Mouse (Mus musculus) layer of hippocampus, postnatal 25 days (tissue): ENCODE data around the gene Psmd4. TPM values are rescaled to one million over a fixed set of nuclear protein-coding genes. Genes with fewer than 3 reads are reported as not detected.
"Not testable (repeated sequence)": the region's sequence is repeated elsewhere in the genome, so short reads cannot be mapped to it uniquely, and the experiment has no call there.

Experiments
- DNase-seq, 2 experiments: peaks; one replicate each; pipeline ENCODE4 v3.0.0; 2022; ENCODE audit warnings: mixed read lengths in 2 of 2, low spot score in 1 of 2; ENCODE audit errors: extremely low spot score in 1 of 2
- total RNA-seq, 2 experiments: library from RNA; stranded (reverse); gene quantifications; 2 replicates each; pipeline ENCODE4 v1.2.3; 2021

Gene Psmd4
- total RNA-seq, 2 experiments from 2014 or later, result 156 to 163 TPM

DNA sequence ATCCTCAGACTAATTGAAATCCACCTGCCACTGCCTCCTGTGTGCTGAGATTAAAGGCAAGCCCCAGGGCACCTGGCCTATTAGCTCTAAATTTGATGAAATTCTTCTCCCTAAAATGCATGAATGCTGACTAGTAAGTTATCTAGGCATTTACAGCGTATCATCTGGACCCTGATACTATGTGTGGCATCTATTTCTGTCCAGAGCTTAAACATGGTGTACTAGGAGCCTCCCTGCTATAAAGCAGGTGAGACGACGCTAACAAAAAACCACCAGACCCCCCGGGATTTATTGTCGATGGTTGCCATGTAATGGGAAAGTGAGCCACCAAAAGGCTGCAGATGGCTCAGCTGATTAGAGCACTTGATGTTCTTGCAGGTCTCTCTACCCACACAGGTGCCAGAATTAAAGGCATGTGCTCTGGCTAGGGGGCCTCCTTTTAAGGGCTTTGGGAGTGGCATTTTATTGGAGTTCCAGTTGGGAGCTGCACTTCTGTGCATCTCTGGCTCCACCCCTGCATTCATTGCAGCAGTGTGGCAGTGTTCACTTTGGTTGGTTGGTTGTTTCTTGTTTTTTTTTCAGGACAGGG lies 15.3 kb downstream of the Psmd4 start:
- DNase-seq, result peak in 1 of 2 experiments; percentile 13

DNA sequence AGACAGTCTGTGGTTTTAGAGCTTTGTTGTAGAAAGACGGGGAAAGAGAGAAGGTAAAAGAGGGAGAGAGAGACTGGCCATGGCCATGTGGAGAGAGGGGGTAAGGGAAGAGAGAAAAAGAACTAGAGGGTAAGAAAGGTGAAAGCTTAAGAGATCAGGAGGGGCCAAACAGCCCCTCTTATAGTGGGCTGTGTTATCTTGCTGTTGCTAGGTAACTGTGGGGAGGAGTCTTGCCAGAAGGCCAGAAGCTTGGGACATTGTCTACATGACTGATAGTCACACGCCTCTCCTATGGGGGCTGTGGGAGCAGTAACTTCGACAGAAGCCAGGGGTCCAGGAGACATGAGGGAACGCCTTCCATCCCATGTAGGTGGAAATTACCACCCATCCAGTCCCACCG lies 17.2 kb downstream of the Psmd4 start:
- no peak for DNase-seq

DNA sequence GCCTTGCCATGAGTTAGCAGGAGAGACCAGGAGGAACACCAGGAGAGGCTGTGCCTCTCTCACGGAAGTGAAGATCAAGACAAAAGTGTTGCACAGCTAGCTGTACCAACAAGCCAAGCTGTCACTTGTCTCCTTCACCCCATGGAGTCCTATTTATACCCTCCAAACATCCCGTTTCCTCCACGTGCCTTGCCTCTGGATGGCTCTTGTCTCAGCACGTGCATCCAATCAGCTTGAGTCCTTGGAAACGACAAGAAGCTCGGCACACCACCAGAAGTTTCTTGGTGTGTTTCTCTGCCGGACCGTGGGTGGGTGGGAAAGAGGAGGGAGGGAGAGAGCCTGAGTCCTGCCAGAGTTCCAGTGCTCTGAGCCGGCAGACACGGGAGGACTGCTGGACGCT lies 17.9 kb downstream of the Psmd4 start:
- DNase-seq, result no peak

DNA sequence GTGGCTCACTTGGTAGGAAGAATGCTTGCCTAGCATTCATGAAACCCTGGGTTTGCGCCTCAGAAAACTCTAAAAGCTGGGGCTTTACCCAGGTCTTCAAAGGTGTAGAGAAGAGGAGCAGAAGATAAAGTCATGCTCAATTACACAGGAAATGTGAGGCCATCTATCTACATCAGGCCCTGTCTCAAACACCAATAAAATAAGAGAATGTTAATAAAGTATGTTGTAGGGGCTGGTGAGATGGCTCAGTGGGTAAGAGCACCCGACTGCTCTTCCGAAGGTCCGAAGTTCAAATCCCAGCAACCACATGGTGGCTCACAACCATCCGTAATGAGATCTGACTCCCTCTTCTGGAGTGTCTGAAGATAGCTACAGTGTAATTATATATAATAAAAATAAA lies 21.5 kb downstream of the Psmd4 start:
- not testable (repeated sequence) for DNase-seq

DNA sequence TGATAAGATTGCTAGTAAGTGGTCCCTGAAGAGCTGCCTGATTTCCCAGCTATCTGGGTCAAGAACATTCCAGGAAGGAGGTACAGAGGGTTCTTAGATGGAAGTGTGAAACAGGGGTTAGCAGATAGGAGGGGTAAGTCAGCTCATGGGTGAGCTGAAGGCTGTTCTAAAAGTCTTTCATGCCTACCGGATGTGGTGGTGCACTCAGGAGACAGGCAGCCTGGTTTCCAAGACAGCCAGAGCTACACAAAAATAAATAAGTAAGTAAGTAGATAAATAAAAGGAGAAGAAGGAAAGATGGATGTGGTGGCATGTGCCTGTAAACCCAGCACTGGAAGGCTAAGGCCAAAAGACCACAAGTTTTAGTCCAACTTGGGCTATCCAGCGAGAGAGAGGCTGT lies 23.7 kb downstream of the Psmd4 start:
- no peak for DNase-seq

DNA sequence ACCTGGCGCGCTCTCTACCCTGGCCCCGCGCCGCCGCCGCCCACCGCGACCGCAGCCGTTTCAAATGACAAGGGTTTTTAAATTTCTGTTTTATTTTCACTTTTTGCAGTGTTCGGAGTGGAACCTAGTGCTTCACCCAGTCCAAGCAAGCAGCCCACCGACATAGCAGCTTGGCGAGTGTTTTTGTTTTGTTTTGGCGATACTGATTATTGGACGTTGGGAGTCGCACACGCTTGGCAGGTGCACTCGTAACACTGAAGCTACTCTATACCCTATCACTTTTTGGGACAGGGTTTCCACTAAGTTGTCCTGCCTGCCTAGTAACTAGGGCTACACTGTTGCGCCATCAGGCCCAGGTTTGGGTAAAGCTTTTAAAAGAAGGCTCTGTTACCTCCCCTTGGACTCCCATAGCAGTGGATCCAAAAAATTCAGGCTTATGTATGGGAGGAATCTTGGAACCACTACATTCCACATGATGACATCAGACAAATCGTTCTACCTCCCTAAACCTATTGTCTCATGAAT lies 25.8 kb downstream of the Psmd4 start:
- DNase-seq, result no peak

DNA sequence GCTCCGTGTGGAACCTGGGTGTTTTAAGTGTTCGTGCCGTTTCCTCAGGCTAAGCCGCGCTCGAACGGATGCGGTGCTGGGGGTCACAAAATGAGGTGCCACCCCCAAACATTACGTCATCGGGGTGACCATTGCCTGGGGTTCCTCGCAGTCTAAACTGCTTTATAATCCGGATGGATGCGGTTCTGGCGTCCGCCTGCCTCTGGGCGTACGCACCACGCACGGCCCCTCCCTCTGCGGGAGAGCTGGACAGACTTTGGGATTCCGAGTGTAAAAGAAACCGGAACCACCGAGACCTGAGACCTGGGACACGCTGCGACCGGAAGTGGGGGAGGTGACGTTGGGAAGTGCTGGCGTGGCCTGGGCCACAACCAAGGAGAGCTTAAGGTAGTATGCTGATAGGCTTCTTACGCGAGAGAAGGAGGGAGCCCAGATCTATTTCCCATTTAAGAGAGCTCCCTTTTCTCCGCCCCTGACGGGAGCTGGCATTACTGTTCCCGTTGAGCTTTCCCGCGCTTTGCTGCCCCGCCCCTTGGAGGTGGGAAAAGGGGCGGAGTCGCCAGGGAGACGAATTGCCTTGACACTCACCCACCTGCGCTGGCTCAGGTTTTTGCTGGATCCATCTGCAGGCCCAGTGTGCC lies 26.4 kb downstream of the Psmd4 start:
- DNase-seq, result peak; percentile 74 to 81

DNA sequence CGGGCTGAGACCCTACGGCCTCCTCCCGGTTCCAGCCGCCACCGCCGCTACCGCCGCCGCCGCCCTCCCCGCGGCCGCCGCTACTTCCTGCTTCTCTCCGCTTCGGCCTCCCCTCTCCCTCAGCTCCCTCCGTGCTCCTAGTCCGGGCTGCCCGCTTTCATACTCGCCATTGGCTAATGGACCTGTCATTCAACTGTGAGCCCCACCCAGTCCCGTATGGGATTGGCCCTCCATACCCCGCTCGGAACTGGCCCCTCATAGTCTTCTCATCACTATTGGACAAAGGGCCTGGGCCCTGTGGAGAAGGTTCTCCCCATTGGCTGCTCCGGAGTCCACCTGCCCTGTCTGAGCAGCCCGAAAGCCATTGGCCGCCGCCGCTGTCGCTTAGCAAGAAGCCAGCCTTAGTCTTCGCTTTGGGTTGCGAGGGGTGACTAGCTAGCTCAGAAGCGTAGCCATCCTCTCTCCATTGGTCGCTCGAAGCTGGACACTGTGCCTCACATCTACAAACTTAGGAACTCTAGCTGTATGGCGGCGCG lies 27.0 kb downstream of the Psmd4 start, which contains the start of gene Zfp687:
Zfp687 (minus strand) TSS at position 112 of the 536 bp plus-strand sequence.
- peak; percentile 98 to 99 for DNase-seq

DNA sequence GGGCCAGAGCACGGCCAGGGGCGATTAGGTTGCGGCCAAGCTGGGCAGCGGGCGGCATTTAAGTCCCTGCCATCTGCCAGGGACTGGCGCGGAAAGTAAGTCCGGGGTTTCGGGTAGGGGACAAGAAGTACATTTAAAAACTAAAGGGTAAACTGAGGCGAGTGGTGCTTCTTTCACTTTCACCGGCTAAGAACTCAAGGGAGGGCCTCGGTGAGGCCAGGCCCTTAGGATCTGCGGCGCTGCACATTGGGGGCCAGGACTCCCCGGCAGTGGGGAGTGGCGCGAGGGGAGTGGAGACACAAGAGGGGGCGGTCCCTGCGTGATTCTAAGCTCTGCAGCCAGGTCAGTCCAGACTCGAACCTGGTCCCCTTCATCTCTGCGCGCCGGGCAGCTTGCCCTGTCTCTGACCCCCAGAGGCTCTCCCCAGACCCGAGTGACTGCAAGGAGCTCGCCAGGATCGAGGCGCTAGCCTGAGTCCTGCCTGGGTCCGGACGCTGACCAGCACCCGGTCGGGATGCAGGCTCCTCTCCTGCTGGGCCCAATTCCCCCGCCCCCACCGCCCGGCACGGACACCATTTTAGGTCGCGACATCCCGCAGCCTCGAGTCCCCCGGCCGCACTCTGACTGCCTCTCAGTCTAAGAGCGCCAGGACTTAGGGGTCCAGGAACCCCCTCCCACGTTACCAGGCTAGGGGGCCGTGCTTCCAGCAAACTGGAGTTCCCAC lies 27.8 kb downstream of the Psmd4 start:
- peak in 1 of 2 experiments; percentile 20 for DNase-seq

DNA sequence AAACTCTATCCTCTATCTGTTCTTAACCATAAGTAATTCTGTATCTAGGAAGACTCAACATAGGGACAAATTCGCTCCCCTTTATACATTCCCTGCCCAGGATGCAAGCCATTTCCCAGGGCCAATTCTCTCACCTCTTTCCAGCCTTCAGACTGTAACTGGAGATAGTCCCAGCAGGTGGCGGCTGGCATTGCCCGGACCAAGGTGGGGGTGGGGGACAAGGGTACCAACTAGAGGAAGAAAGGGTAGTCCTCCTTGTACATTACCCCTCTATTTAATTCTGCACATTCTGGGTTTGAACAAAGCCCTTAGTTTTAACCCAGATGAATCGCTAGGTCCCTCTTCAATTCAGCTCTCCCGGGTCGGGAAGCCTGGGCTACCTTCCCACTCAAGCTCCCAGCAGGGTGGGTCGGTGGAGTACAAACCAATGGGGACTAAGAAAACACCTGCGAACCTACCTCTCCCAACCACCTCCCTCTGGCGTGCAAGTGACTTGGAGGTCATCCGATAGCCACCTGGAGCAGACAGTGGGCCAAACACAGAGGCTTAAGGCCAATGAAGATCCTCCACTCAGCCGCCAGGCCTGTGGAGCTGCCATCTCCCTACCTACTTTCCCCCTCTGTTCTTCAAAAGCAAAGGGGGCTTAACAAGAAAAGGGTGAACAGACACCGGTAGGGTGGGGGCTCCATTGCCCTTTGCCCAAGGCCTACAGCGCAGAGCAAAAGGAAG lies 28.6 kb downstream of the Psmd4 start:
- no peak for DNase-seq

DNA sequence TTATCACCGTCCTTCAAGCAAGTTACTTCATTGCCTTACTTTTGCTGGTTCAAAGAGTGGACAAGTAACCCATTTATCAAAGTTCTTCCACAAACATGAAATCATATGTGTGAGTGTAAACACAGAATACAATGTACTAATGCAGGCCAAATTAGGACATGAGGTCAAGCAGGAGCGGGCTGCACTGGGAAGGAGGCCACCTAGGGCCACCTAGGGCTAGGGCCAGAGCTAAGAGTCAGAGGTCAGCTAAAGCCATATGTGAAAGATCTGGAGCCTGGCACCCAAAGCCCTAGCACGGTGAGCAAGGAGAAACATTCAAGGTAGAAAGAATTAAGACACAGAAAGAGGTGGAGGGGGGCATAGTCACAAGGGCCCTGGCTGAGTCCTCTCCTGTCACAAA lies 29.4 kb downstream of the Psmd4 start:
- no peak for DNase-seq

DNA sequence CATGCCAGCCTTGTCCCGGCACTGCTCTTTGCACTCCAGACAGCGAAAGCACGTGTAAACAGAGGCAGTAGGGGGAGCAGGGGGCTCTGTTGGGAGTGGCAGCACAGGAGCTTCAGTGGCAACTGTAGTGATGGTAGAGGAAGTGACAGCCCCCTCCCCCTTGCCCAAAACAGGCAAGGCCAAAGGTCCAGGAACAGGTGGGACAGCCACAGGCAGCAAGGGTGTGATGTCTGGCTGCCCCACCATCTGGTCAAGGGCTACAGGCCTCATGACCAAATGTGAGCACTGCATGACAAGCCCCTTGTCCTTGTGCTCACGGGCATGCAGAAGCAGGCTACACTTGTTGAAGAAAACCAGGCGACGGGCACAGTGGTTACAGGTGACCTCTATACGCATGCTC lies 32.0 kb downstream of the Psmd4 start:
- DNase-seq, result no peak

DNA sequence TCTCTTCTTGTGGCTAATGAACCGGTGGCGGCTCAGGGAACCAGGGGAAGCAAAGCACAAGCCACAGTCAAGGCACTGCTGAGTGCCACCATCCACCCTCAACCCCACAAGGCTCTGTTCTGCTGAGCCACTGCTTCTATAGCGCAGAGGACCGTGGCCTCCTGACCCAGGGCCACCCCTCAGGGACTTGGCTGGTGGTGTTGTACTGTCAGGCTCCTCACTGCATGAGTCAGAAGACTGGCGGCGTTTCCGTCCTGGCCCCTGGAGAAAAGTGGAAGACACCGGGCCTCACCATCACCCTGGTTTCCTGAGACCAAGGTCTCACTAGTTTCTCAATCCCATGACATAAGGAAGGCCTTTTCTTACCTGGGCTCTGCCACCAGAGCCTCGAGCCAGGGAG lies 34.7 kb downstream of the Psmd4 start:
- DNase-seq, result no peak

DNA sequence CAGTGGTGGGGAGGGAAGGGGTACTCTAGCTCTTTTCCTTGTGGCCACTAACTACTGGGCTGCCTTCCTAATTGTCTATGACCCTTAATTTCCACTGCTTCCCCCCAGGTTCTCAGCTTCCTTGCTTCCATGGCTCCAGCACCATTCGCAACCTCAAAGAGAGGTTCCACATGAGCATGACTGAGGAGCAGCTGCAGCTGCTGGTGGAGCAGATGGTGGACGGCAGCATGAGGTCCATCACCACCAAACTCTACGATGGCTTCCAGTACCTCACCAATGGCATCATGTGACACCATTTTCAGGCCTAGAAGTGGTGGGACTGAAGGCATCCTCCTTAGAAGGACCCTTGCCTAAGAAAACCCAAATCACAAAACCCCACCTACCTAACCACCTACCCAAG lies 36.8 kb downstream of the Psmd4 start:
- DNase-seq, result no peak

DNA sequence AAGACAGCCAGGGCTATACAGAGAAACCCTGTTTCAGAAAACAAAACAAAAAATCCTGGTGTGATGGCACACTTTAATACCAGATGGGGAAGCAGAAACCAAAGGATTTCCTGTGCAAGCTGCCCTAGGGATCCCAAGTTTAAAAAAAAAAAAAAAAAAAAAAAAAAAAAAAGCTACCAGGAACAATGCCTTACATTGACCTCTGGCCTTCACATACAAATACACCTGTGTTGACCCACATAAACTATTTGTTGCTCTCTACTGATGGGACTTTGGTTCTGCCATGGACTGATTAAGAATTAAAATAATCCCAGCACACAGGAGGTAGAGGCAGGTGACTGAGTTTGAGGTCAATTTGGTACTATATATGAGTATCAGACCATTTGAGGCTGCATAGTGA lies 39.1 kb downstream of the Psmd4 start:
- no peak for DNase-seq

DNA sequence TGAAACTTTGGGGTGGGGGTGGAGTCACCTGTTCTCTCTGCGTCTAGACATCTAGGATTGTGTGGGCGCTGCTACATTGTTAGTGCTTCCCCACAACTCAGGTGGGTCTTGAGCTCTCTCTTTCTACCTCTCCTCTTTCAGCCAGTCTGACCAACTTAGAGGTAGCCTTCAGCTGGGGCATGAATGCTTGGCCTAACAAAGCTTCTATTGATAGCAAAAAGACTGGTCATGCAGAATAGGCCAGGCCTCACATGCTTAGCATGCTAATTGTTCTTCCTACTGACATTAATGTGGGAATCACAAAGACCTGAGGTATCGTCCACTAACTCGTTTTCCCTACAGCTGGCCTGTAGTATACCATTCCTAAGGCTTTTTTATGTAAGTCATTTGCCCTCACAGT lies 39.8 kb downstream of the Psmd4 start:
- no peak for DNase-seq

DNA sequence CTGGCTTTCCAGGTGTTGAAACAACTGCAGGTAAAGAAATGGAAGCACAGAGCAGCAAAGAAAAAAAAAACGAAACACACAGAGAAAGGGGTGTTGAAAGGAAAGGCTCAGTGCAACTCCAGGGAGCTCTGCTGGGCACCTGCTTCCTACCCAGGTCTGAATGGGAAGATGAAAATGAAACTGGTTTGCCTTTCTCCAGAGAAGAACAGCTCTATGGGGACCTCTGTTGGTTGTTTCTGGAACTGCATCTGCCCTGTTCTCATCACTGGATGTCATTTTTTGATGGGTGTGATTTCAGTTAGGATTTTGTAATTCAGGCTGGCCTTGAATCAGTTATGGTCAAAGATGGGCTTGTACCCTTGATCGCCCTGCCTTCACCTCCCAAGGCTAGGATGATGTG lies 45.5 kb downstream of the Psmd4 start:
- DNase-seq, result peak; percentile 74 to 97

DNA sequence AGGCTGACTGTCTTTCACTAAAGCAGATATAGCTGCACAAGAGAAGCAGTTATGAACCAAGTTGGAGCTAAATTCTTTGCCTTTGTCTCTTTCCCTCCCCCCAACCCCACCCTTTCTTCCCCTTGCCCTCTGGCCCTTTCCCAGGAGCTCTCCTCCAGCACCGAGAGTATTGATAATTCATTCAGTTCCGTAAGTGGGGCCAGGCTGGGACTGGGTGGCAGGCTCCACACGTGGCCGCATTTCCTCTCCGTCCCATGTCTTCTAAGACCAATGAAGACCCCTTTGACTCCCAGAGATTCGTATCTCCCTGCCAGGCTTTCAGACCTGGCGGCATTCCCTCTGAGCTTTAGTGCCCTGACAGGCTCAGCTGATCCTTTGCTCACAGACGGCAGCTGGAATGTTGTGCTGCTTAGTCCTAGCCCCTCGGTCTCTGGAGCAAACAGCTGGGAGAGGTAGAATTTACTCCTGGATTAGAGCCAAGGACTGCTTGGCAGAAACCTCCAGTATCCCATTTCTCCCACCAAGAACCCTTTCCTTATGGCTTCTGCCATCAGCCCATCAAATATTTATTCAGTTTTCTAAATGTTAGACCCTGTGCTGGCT lies 53.2 kb downstream of the Psmd4 start:
- no peak for DNase-seq

DNA sequence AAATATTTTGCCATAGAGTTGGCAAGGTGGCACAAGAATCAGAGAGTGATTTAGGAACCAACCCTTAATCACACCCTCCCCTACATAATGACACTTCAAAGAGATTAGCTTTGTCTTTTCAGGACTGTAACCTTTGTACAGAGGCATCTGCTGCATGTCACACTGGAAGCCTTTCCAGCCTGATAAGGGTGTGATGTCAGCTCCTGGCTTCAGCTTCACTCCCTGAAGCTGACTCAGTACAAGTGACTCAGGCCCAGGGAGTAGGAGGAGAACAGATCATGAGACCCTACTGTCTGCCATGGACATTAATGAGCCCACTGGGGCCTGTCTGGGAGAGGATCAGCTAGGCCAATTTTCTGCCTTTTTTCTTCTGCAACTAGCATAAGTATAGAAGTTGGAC lies 54.8 kb downstream of the Psmd4 start:
- DNase-seq, result no peak

DNA sequence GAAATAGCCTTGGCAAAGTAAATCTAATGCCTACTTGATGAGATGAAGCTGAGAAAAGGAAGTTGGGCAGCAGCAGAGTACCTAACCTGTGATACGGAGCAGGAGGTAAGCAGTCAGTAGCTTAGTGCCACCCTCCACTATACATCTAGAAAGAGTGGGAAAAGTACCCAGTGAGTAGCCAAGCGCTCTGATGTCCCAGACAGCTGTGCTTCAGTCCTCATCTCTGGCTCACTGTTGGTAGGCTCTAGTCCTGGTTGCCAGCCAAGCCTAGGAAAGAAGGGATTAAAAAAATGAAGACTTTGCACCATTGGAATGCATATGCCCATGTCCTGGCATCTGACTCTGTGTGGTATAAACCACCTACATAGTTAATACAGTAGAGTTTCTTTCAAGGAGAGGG lies 56.9 kb downstream of the Psmd4 start:
- DNase-seq, result no peak
